Mouse (Mus musculus) myocyte (in vitro differentiated cells): ENCODE results near the gene 1700123K08Rik.
"Not testable (repeated sequence)": the region's sequence is repeated elsewhere in the genome, so short reads cannot be mapped to it uniquely, and the experiment has no call there.

Experiments used
- POLR2A ChIP-seq: IDR thresholded peaks from one replicate; pipeline ENCODE4 v1.6.1; 2011; ENCODE audit warnings: low read depth, mild to moderate bottlenecking, control low read depth, moderate library complexity; ENCODE audit not compliant: insufficient read length
- POLR2AphosphoS2 ChIP-seq: IDR thresholded peaks from one replicate; pipeline ENCODE4 v1.6.1; 2011; ENCODE audit warnings: low read depth, control low read depth; ENCODE audit not compliant: insufficient read length
- TCF12 ChIP-seq: IDR thresholded peaks from one replicate; pipeline ENCODE4 v1.6.1; 2011; ENCODE audit warnings: mild to moderate bottlenecking, control low read depth; ENCODE audit not compliant: poor library complexity, insufficient read depth, severe bottlenecking
- USF1 ChIP-seq: IDR thresholded peaks from one replicate; pipeline ENCODE4 v1.6.1; 2011; ENCODE audit warnings: low read depth, mild to moderate bottlenecking, control low read depth, moderate library complexity

DNA sequence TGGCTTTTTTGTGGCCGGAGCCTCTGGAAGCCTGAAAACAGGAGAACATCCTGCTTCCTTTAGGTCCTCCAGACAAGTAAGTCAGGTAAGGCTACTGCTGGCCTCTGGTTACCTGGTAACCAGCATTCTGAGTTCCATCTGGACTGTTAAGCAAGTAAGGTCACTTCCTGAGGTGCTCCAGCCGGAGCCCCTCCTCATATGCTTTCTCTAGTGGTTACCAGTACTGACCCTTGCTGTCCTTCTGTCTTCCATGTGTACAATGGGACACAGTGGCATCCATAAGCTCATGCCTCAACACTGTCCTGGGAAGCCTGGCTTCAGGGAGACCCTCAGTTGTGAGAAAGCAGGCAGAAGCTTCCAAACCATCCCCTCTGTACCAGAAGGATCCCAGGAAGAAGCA, at the start of gene 1700123K08Rik:
- TF ChIP-seq POLR2A, USF1, TCF12, POLR2AphosphoS2: not testable (repeated sequence)
